In genomic region chr11:94701401-94702215, GRCm38 (mm10) we compare ENCODE assay signal across 13 mouse cellular contexts. TPM values are rescaled to one million over a fixed set of nuclear protein-coding genes. Genes with fewer than 3 reads are reported as not detected.
DNase-seq lines count a peak whose midpoint lies in the region; ATAC-seq and TF ChIP-seq lines count a peak whose summit lies in the region.
"Had no signal": no experiment of that assay in that cellular context is flagged by ENCODE, and none has a peak within 500 bp of the region (broad histone marks: within the 10 kb centered on the region; RNA-seq: fewer than 3 reads in every experiment).

No protein-coding gene starts in this region.

- no peak overlapping the region for H3K9ac ChIP-seq in lung, embryonic 15.5 days

- H3K4me2 ChIP-seq in lung, embryonic 15.5 days: peak overlapping the region; percentile 43

- no peak overlapping the region for H3K27ac ChIP-seq in lung, embryonic 15.5 days
- no peak overlapping the region for H3K27ac ChIP-seq in layer of hippocampus, adult 2 months
- H3K27ac ChIP-seq: left cerebral cortex, adult 2 months had no signal

- TF ChIP-seq CTCF in layer of hippocampus, adult 2 months (conservative IDR thresholded peaks at IDR 0.05): no peak

- H3K36me3 ChIP-seq in lung, embryonic 15.5 days: no peaks in the 10 kb centered on the region

- H3K4me1 ChIP-seq in lung, embryonic 15.5 days: peaks cover 22% of the 10 kb centered on the region

- peaks cover 11% of the 10 kb centered on the region for H3K27me3 ChIP-seq in lung, embryonic 15.5 days

- peak overlapping the region; percentile 1; the same call in 1 of the 2 replicates for H3K4me3 ChIP-seq in lung, embryonic 15.5 days
- H3K4me3 ChIP-seq in layer of hippocampus, adult 2 months: no peak overlapping the region
- H3K4me3 ChIP-seq: left cerebral cortex, adult 2 months had no signal

- no peaks in the 10 kb centered on the region for H3K9me3 ChIP-seq in lung, embryonic 15.5 days

- peak; percentile 26 for DNase-seq in cerebellum, adult 9-11 months
- no peak for DNase-seq in cerebellum, adult 11 months
- DNase-seq in lung, postnatal 10 days: no peak
- DNase-seq in cerebellum, postnatal 25 days: peak; percentile 29 to 44
- peak; percentile 29 for DNase-seq in mesoderm, embryonic 11.5 days (ENCODE audit: low read depth, low spot score)
- no peak for DNase-seq in adrenal gland, adult (ENCODE audit: inconsistent age in 2 of 2, low spot score in 1 of 2)
- no peak for DNase-seq in layer of hippocampus, adult 2 months (ENCODE audit: low spot score in 2 of 2)
- DNase-seq: gastrocnemius, postnatal 14 days had no signal

- no peak for ATAC-seq in lung, embryonic 15.5 days (ENCODE audit: borderline replicate concordance, extremely low read depth, low FRiP score, low TSS enrichment)
- ATAC-seq: Patski had no signal

- WGBS in lung, embryonic 15.5 days: 27% methylated on average over 27 of the region's 27 CpGs

RNA-seq across cellular contexts. Expression of gene Gm11541, which starts 2.7 kb away (rescaled TPM):
- 0.98 and 1.3 TPM in 2 replicates for polyA plus RNA-seq in lung, embryonic 15.5 days (2015; fragmentation: Nextera tagmentation; extraction: Ambion mirVana)
- not detected for total RNA-seq in layer of hippocampus, adult 2 months (2021)
- total RNA-seq: gastrocnemius, postnatal 14 days; heart, postnatal 25 days; left cerebral cortex, adult 2 months; megakaryocyte, adult 5-6 weeks had no signal
- polyA plus RNA-seq: Patski had no signal

RNA-seq across cellular contexts. Expression of gene Xylt2, which starts 24.3 kb away (rescaled TPM):
- 23.2 and 23.4 TPM in 2 replicates for polyA plus RNA-seq in lung, embryonic 15.5 days (2015; fragmentation: Nextera tagmentation; extraction: Ambion mirVana)
- total RNA-seq in layer of hippocampus, adult 2 months (2021): 10 to 100 TPM; 25.5 to 27.7 TPM

RNA-seq across cellular contexts. Expression of gene Cdc34b, which starts 40.0 kb away (rescaled TPM):
- 0.25 TPM in 1 of 2 replicates, not detected in the other for polyA plus RNA-seq in lung, embryonic 15.5 days (2015; fragmentation: Nextera tagmentation; extraction: Ambion mirVana)
- total RNA-seq in layer of hippocampus, adult 2 months (2021): not detected
- total RNA-seq: megakaryocyte, adult 5-6 weeks had no signal

RNA-seq across cellular contexts. Expression of gene Eme1, which starts 47.8 kb away (rescaled TPM):
- polyA plus RNA-seq in lung, embryonic 15.5 days (2015; fragmentation: Nextera tagmentation; extraction: Ambion mirVana): 24.8 and 26.2 TPM in 2 replicates
- under 1 TPM; 0.27 to 0.41 TPM for total RNA-seq in layer of hippocampus, adult 2 months (2021)
- total RNA-seq: left cerebral cortex, adult 2 months had no signal

RNA-seq across cellular contexts. Expression of gene Mrpl27, which starts 48.0 kb away (rescaled TPM):
- 136 and 139 TPM in 2 replicates for polyA plus RNA-seq in lung, embryonic 15.5 days (2015; fragmentation: Nextera tagmentation; extraction: Ambion mirVana)
- total RNA-seq in layer of hippocampus, adult 2 months (2021): 10 to 100 TPM; 60.8 to 66.0 TPM

Comparison
In these comparisons a context has a peak if more than half of its experiments do, and no peak if none do; other contexts are left out.
1. DNase-seq: peak in cerebellum, adult 9-11 months (single experiment), cerebellum, postnatal 25 days (2 of 2) and mesoderm, embryonic 11.5 days (single experiment); none in cerebellum, adult 11 months (single experiment), lung, postnatal 10 days (single experiment), adrenal gland, adult (0 of 2) and layer of hippocampus, adult 2 months (0 of 2).